Mouse (Mus musculus) C2C12 (cell line): ENCODE data around the gene Spn. TPM values are rescaled to one million over a fixed set of nuclear protein-coding genes. Genes with fewer than 3 reads are reported as not detected.

Source experiments
- H3K27me3 ChIP-seq: one replicate; pipeline ENCODE4 v1.6.1; 2011; ENCODE audit not compliant: control insufficient read depth, insufficient read depth, insufficient read length
- H3K36me3 ChIP-seq: one replicate; pipeline ENCODE4 v1.6.1; 2011; ENCODE audit not compliant: control insufficient read depth, insufficient read depth
- H3K4me3 ChIP-seq: one replicate; pipeline ENCODE4 v1.5.1; 2011; ENCODE audit warnings: mild to moderate bottlenecking, control low read depth; ENCODE audit not compliant: poor library complexity, insufficient read depth, severe bottlenecking
- H3K79me2 ChIP-seq: one replicate; pipeline ENCODE4 v1.6.1; 2011; ENCODE audit not compliant: control insufficient read depth, insufficient read depth
- H3K79me3 ChIP-seq: one replicate; pipeline ENCODE4 v1.6.1; 2011; ENCODE audit warnings: low read depth, control low read depth
- H3ac ChIP-seq: one replicate; pipeline ENCODE3; 2011; ENCODE audit warnings: low read depth; ENCODE audit not compliant: control insufficient read depth, insufficient read length
- CEBPB ChIP-seq: IDR thresholded peaks from one replicate; pipeline ENCODE4 v1.6.1; 2011; ENCODE audit warnings: low read depth, mild to moderate bottlenecking, control low read depth, moderate library complexity
- CTCF ChIP-seq: IDR thresholded peaks from one replicate; pipeline ENCODE4 v1.5.1; 2011; ENCODE audit not compliant: control insufficient read depth, insufficient read depth, insufficient read length
- FOSL1 ChIP-seq: IDR thresholded peaks from one replicate; pipeline ENCODE4 v1.8.0; 2011; ENCODE audit warnings: mild to moderate bottlenecking, low read length; ENCODE audit not compliant: poor library complexity, insufficient read depth, severe bottlenecking
- MAX ChIP-seq: IDR thresholded peaks from one replicate; pipeline ENCODE4 v1.6.1; 2011; ENCODE audit warnings: mild to moderate bottlenecking, control low read depth
- MYOD1 ChIP-seq: IDR thresholded peaks from one replicate; pipeline ENCODE4 v1.6.1; 2011; ENCODE audit warnings: low read depth; ENCODE audit not compliant: control insufficient read depth, insufficient read length
- MYOG ChIP-seq: IDR thresholded peaks from one replicate; pipeline ENCODE4 v1.6.1; 2011; ENCODE audit not compliant: control insufficient read depth, insufficient read length; ENCODE audit errors: extremely low read depth
- USF1 ChIP-seq: IDR thresholded peaks from one replicate; pipeline ENCODE4 v1.6.1; 2011; ENCODE audit warnings: low read depth, mild to moderate bottlenecking, control low read depth, moderate library complexity
- polyA plus RNA-seq: library from polyadenylated mRNA; unstranded; fragments of >200 nt; fragmentation: generic; extraction: Trizol; gene quantifications from one replicate; pipeline ENCODE4 v1.2.1, GENCODE M21; 2012; ENCODE audit warnings: missing spikeins

The Spn gene
- polyA plus RNA-seq, 1 experiment, result 23.1 TPM

- Histone ChIP-seq H3K79me2 (no peaks in the 10 kb centered on the region), H3K79me3 (no peaks in the 10 kb centered on the region), H3ac (no peak overlapping the region), H3K27me3 (no peaks in the 10 kb centered on the region), H3K36me3 (no peaks in the 10 kb centered on the region), H3K4me3 (no peak overlapping the region)
- TF ChIP-seq MYOG (no peak), MYOD1 (no peak), CEBPB (no peak), MAX (no peak), CTCF (no peak), USF1 (no peak), FOSL1 (no peak)
Measured at GRCm38 (mm10) chr7:127180783-127181182, 43.2 kb upstream of the Spn start.

- TF ChIP-seq USF1 (no peak), MYOD1 (no peak), MYOG (no peak), MAX (no peak), CEBPB (no peak), FOSL1 (no peak), CTCF (no peak)
- H3K4me3 ChIP-seq, result no peak overlapping the region
- H3ac ChIP-seq, result no peak overlapping the region
- no peaks in the 10 kb centered on the region for H3K79me2 ChIP-seq
- no peaks in the 10 kb centered on the region for H3K36me3 ChIP-seq
- H3K79me3 ChIP-seq, result no peaks in the 10 kb centered on the region
- H3K27me3 ChIP-seq, result no peaks in the 10 kb centered on the region
Measured at GRCm38 (mm10) chr7:127176937-127177336, 39.3 kb upstream of the Spn start.

GRCm38 (mm10) chr7:127166501-127166900, 28.9 kb upstream of the Spn start:
- H3K79me2 ChIP-seq, result no peaks in the 10 kb centered on the region
- H3K27me3 ChIP-seq, result peaks cover 4% of the 10 kb centered on the region
- TF ChIP-seq USF1 (no peak), MAX (no peak), MYOD1 (no peak), CEBPB (no peak), FOSL1 (no peak)
- no peaks in the 10 kb centered on the region for H3K36me3 ChIP-seq
- no peak overlapping the region for H3K4me3 ChIP-seq
- H3ac ChIP-seq, result no peak overlapping the region
- H3K79me3 ChIP-seq, result no peaks in the 10 kb centered on the region

GRCm38 (mm10) chr7:127165607-127166493, 28.2 kb upstream of the Spn start:
- Histone ChIP-seq H3K36me3 (no peaks in the 10 kb centered on the region), H3ac (no peak overlapping the region), H3K4me3 (no peak overlapping the region), H3K79me3 (no peaks in the 10 kb centered on the region), H3K27me3 (peaks cover 4% of the 10 kb centered on the region), H3K79me2 (no peaks in the 10 kb centered on the region)
- TF ChIP-seq MYOD1, result no peak
- no peak for TF ChIP-seq MAX
- no peak for TF ChIP-seq USF1
- TF ChIP-seq MYOG, result no peak
- no peak for TF ChIP-seq FOSL1
- TF ChIP-seq CTCF, result no peak
- no peak for TF ChIP-seq CEBPB

- Histone ChIP-seq H3K27me3 (peaks cover 4% of the 10 kb centered on the region), H3ac (no peak overlapping the region), H3K79me2 (no peaks in the 10 kb centered on the region), H3K36me3 (no peaks in the 10 kb centered on the region), H3K79me3 (no peaks in the 10 kb centered on the region), H3K4me3 (no peak overlapping the region)
- TF ChIP-seq MYOG (no peak), MYOD1 (no peak), CEBPB (no peak), CTCF (no peak), USF1 (no peak), FOSL1 (no peak), MAX (no peak)
Measured at GRCm38 (mm10) chr7:127164002-127164401, 26.4 kb upstream of the Spn start.

GRCm38 (mm10) chr7:127162546-127162945, 24.9 kb upstream of the Spn start:
- no peaks in the 10 kb centered on the region for H3K79me3 ChIP-seq
- no peaks in the 10 kb centered on the region for H3K36me3 ChIP-seq
- H3ac ChIP-seq, result no peak overlapping the region
- H3K79me2 ChIP-seq, result no peaks in the 10 kb centered on the region
- peaks cover 4% of the 10 kb centered on the region for H3K27me3 ChIP-seq
- no peak overlapping the region for H3K4me3 ChIP-seq
- no peak for TF ChIP-seq MYOG
- no peak for TF ChIP-seq MYOD1
- TF ChIP-seq USF1, result no peak
- TF ChIP-seq CEBPB, result no peak
- no peak for TF ChIP-seq MAX
- TF ChIP-seq CTCF, result no peak
- no peak for TF ChIP-seq FOSL1
